In the genomic region with DNA sequence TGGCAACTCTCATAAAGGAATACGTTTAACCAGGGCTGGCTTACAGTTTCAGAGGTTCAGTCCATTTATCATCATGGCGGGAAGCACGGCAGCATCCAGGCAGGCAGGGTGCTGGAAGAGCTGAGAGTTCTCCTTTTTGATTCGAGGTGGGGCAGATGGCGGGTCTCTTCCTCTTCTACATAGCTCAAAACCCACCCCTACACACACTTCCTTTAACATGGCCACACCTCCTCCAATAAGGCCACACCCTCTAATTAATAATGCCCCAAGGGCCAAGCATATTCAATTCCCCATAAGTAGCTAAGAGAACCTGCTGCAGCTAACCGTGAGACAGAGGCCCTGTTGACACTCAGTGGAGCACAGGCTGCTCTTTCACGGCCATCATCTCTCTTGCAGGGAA, we compare ENCODE assay signal across 28 mouse cellular contexts. TPM values are rescaled to one million over a fixed set of nuclear protein-coding genes. Genes with fewer than 3 reads are reported as not detected.
DNase-seq lines count a peak whose midpoint lies in the region; ATAC-seq and TF ChIP-seq lines count a peak whose summit lies in the region.
"Had no signal": no experiment of that assay in that cellular context is flagged by ENCODE, and none has a peak within 500 bp of the region (broad histone marks: within the 10 kb centered on the region; RNA-seq: fewer than 3 reads in every experiment).

No protein-coding gene starts in this region.

- WGBS in limb, embryonic 12.5 days: 68% methylated on average over 7 of the region's 7 CpGs
- 73% methylated on average over 7 of the region's 7 CpGs for WGBS in limb, embryonic 10.5 days

- H3K4me1 ChIP-seq in limb, embryonic 12.5 days (replicated peaks): peaks cover 9% of the 10 kb centered on the region
- peaks cover 13% of the 10 kb centered on the region for H3K4me1 ChIP-seq in limb, embryonic 10.5 days
- peaks cover 2 to 7% of the 10 kb centered on the region in 2 experiments; a peak in 3 of 4 replicates for H3K4me1 ChIP-seq in ES-E14 (ENCODE audit: control insufficient read depth in 2 of 2, insufficient read depth in 2 of 2, low read length in 2 of 2, poor library complexity in 1 of 2)
- H3K4me1 ChIP-seq: forebrain, embryonic 15.5 days; neural tube, embryonic 12.5 days had no signal

- no peak for DNase-seq in limb, embryonic 10.5 days (ENCODE audit: low spot score)
- DNase-seq in ES-E14 (ENCODE audit: low read depth, low spot score) (no peak), R1 (ENCODE audit: low read depth, low spot score) (peak; percentile 69)
- no peak for DNase-seq in embryo, embryonic 10.5 days (ENCODE audit: low spot score)
- no peak for DNase-seq in natural killer cell, adult 2 months (ENCODE audit: low spot score in 2 of 2)
- DNase-seq: adrenal gland, adult 8-10 months; B cell, adult 2 months; cerebellum, adult 2 months; cerebellum, postnatal 14 days; gastrocnemius, postnatal 36 days; heart, adult 2 months; heart, postnatal 10 days; kidney, adult 8-10 months; kidney, postnatal 14 days; lung, embryonic 14.5 days; lung, postnatal 14 days; right cerebral cortex, postnatal 25 days; thymus, postnatal 14 days had no signal

- in situ Hi-C loops in ES-E14 (cut with MboI; ENCODE audit: low sequenced_read_pairs in 2 of 2, unreplicated experiment in 2 of 2): no loop called here

- H3K36me3 ChIP-seq in limb, embryonic 12.5 days: no peaks in the 10 kb centered on the region
- H3K36me3 ChIP-seq in limb, embryonic 10.5 days: no peaks in the 10 kb centered on the region
- no peaks in the 10 kb centered on the region for H3K36me3 ChIP-seq in ES-E14 (ENCODE audit: control insufficient read depth, insufficient read depth, low read length, poor library complexity, severe bottlenecking)
- H3K36me3 ChIP-seq: forebrain, embryonic 15.5 days; heart, embryonic 13.5 days; neural tube, embryonic 12.5 days had no signal

- peaks cover 25% of the 10 kb centered on the region for H3K27me3 ChIP-seq in limb, embryonic 12.5 days
- peaks cover 14% of the 10 kb centered on the region for H3K27me3 ChIP-seq in limb, embryonic 10.5 days (ENCODE audit: low read depth, poor library complexity, severe bottlenecking)
- H3K27me3 ChIP-seq: forebrain, embryonic 15.5 days had no signal

- no peak overlapping the region for H3K4me3 ChIP-seq in limb, embryonic 12.5 days (replicated peaks)
- H3K4me3 ChIP-seq in limb, embryonic 10.5 days: no peak overlapping the region
- peak overlapping the region; percentile 32 to 54; a peak in 3 of 4 replicates for H3K4me3 ChIP-seq in ES-E14 (ENCODE audit: insufficient read depth in 1 of 2, low read depth in 1 of 2, low read length in 2 of 2, poor library complexity in 1 of 2, severe bottlenecking in 1 of 2)
- H3K4me3 ChIP-seq: forebrain, embryonic 15.5 days; heart, adult 2 months; left cerebral cortex, adult 2 months; neural tube, embryonic 12.5 days had no signal

- no peak overlapping the region for H3K27ac ChIP-seq in limb, embryonic 12.5 days
- no peak overlapping the region for H3K27ac ChIP-seq in limb, embryonic 10.5 days
- no peak overlapping the region for H3K27ac ChIP-seq in ES-E14 (ENCODE audit: insufficient read depth, low read depth, low read length, poor library complexity, severe bottlenecking)
- H3K27ac ChIP-seq: forebrain, embryonic 15.5 days; heart, adult 2 months; heart, embryonic 13.5 days; left cerebral cortex, adult 2 months; liver, embryonic 14.5 days; neural tube, embryonic 12.5 days had no signal

- H3K4me2 ChIP-seq in limb, embryonic 12.5 days: peak overlapping the region; percentile 31; the same call in 1 of the 2 replicates
- H3K4me2 ChIP-seq: forebrain, embryonic 15.5 days; midbrain, embryonic 11.5 days; neural tube, embryonic 12.5 days had no signal

- H3K9ac ChIP-seq in limb, embryonic 12.5 days (replicated peaks): no peak overlapping the region
- no peak overlapping the region; the same call in 1 of the 2 replicates for H3K9ac ChIP-seq in ES-E14 (ENCODE audit: insufficient read depth, low read depth, low read length, poor library complexity, severe bottlenecking)
- H3K9ac ChIP-seq: forebrain, embryonic 15.5 days; liver, embryonic 14.5 days; neural tube, embryonic 12.5 days had no signal

- ATAC-seq in limb, embryonic 12.5 days (ENCODE audit: insufficient number of reproducible peaks, insufficient read depth, low FRiP score, low TSS enrichment, low read depth): no peak
- ATAC-seq in megakaryocyte progenitor cell, adult 5-6 weeks (replicated peaks; ENCODE audit: poor library complexity): peak; percentile 41; the same call in 1 of the 2 replicates
- ATAC-seq: forebrain, embryonic 15.5 days; intestine, embryonic 16.5 days; midbrain, embryonic 16.5 days had no signal

- H3K9me3 ChIP-seq in limb, embryonic 12.5 days: no peaks in the 10 kb centered on the region
- no peaks in the 10 kb centered on the region for H3K9me3 ChIP-seq in limb, embryonic 10.5 days (replicated peaks)
- H3K9me3 ChIP-seq in ES-E14 (ENCODE audit: control insufficient read depth, insufficient read depth, low read depth, low read length): no peaks in the 10 kb centered on the region
- H3K9me3 ChIP-seq: forebrain, embryonic 15.5 days; heart, embryonic 13.5 days; neural tube, embryonic 12.5 days had no signal

TF ChIP-seq in ES-E14, 5 proteins besides CTCF, POLR2A, EP300 and RAD21:
- TF ChIP-seq MAFK (IDR thresholded peaks at IDR 0.05; ENCODE audit: insufficient read depth, low read depth, low read length) (no peak), ZC3H11A (IDR thresholded peaks at IDR 0.05; ENCODE audit: borderline replicate concordance, low read depth, low read length) (no peak), CHD2 (IDR thresholded peaks at IDR 0.05; ENCODE audit: low read depth, low read length) (no peak), HCFC1 (IDR thresholded peaks at IDR 0.05; ENCODE audit: borderline replicate concordance, insufficient read depth, low read length) (no peak), ZNF384 (IDR thresholded peaks at IDR 0.05; ENCODE audit: low read depth, low read length) (no peak)

RNA-seq across cellular contexts. Expression of a gene that starts 5.4 kb away (rescaled TPM):
- 1.2 and 1.9 TPM in 2 replicates for polyA plus RNA-seq in limb, embryonic 12.5 days (2016; fragmentation: Nextera tagmentation; extraction: Ambion mirVana)
- polyA plus RNA-seq in limb, embryonic 10.5 days (2016; fragmentation: Nextera tagmentation; extraction: Ambion mirVana): 0.36 and 0.39 TPM in 2 replicates
- 2.0 and 2.1 TPM in 2 replicates for total RNA-seq in ES-E14 (2012; rRNA removed)
- total RNA-seq in megakaryocyte progenitor cell, adult 5-6 weeks (2015): not detected in 2 replicates
- total RNA-seq in megakaryocyte progenitor cell, adult 5-6 weeks (2017): 0.08 TPM in 1 of 2 replicates, not detected in the other

RNA-seq across cellular contexts. Expression of a gene that starts 31.6 kb away (rescaled TPM):
- polyA plus RNA-seq in limb, embryonic 12.5 days (2016; fragmentation: Nextera tagmentation; extraction: Ambion mirVana): 4.6 and 5.1 TPM in 2 replicates
- polyA plus RNA-seq in limb, embryonic 10.5 days (2016; fragmentation: Nextera tagmentation; extraction: Ambion mirVana): 4.0 and 4.1 TPM in 2 replicates
- total RNA-seq in ES-E14 (2012; rRNA removed): 14.4 and 22.5 TPM in 2 replicates
- 0.12 and 0.25 TPM in 2 replicates for total RNA-seq in megakaryocyte progenitor cell, adult 5-6 weeks (2015)
- not detected in 2 replicates for total RNA-seq in megakaryocyte progenitor cell, adult 5-6 weeks (2017)

RNA-seq across cellular contexts. Expression of a gene that starts 42.3 kb away (rescaled TPM):
- polyA plus RNA-seq in limb, embryonic 12.5 days (2016; fragmentation: Nextera tagmentation; extraction: Ambion mirVana): 577 and 606 TPM in 2 replicates
- 561 and 589 TPM in 2 replicates for polyA plus RNA-seq in limb, embryonic 10.5 days (2016; fragmentation: Nextera tagmentation; extraction: Ambion mirVana)
- total RNA-seq in ES-E14 (2012; rRNA removed): 59.7 and 81.2 TPM in 2 replicates
- 233 and 259 TPM in 2 replicates for total RNA-seq in megakaryocyte progenitor cell, adult 5-6 weeks (2015)
- 122 and 137 TPM in 2 replicates for total RNA-seq in megakaryocyte progenitor cell, adult 5-6 weeks (2017)

RNA-seq across cellular contexts. Expression of a gene that starts 42.7 kb away (rescaled TPM):
- polyA plus RNA-seq in limb, embryonic 12.5 days (2016; fragmentation: Nextera tagmentation; extraction: Ambion mirVana): 45.0 and 48.8 TPM in 2 replicates
- polyA plus RNA-seq in limb, embryonic 10.5 days (2016; fragmentation: Nextera tagmentation; extraction: Ambion mirVana): 49.5 and 50.3 TPM in 2 replicates
- 41.4 and 59.9 TPM in 2 replicates for total RNA-seq in ES-E14 (2012; rRNA removed)
- 81.4 and 89.6 TPM in 2 replicates for total RNA-seq in megakaryocyte progenitor cell, adult 5-6 weeks (2015)
- total RNA-seq in megakaryocyte progenitor cell, adult 5-6 weeks (2017): 94.6 and 102 TPM in 2 replicates

Comparison
In these comparisons a context has a peak if more than half of its experiments do, and no peak if none do; other contexts are left out.
1. H3K4me3 ChIP-seq: peak in ES-E14 (2 of 2); none in limb, embryonic 12.5 days (single experiment) and limb, embryonic 10.5 days (single experiment).
2. RNA of a gene that starts 31.6 kb away (total RNA-seq): 14.4 to 22.5 TPM in ES-E14; 0.12 to 0.25 TPM in megakaryocyte progenitor cell, adult 5-6 weeks; every median in the first group is over 10 times any median in the second.